In genomic region chr12:111036198-111036775, GRCm38 (mm10) we compare ENCODE assay signal across 18 mouse cellular contexts. TPM values are rescaled to one million over a fixed set of nuclear protein-coding genes. Genes with fewer than 3 reads are reported as not detected.
DNase-seq lines count a peak whose midpoint lies in the region; ATAC-seq and TF ChIP-seq lines count a peak whose summit lies in the region.
"Had no signal": no experiment of that assay in that cellular context is flagged by ENCODE, and none has a peak within 500 bp of the region (broad histone marks: within the 10 kb centered on the region; RNA-seq: fewer than 3 reads in every experiment).

No protein-coding gene starts in this region.

- no peak overlapping the region for H3K4me2 ChIP-seq in hindbrain, postnatal 0 days (ENCODE audit: low read depth, low read length)
- H3K4me2 ChIP-seq in liver, embryonic 15.5 days, result no peak overlapping the region
- H3K4me2 ChIP-seq: hindbrain, embryonic 15.5 days; midbrain, embryonic 12.5 days had no signal

- no peak overlapping the region for H3K9ac ChIP-seq in hindbrain, postnatal 0 days (replicated peaks; ENCODE audit: low read length)
- no peak overlapping the region for H3K9ac ChIP-seq in liver, embryonic 15.5 days
- H3K9ac ChIP-seq: hindbrain, embryonic 15.5 days; midbrain, embryonic 12.5 days had no signal

- DNase-seq in hindbrain, postnatal 0 days (ENCODE audit: low spot score), result no peak
- DNase-seq in hindbrain, embryonic 10.5 days (ENCODE audit: low spot score), result no peak
- DNase-seq in 416B (ENCODE audit: low read depth) (peak; percentile 47), G1E (ENCODE audit: low spot score) (no peak)
- DNase-seq in right cerebral cortex, postnatal 25 days, result no peak
- DNase-seq in spleen, postnatal 14 days (ENCODE audit: low spot score in 2 of 2), result no peak
- DNase-seq in left cerebral cortex, adult 18-20 months (ENCODE audit: low spot score in 2 of 2), result no peak
- DNase-seq: adrenal gland, postnatal 36 days; cerebellum, postnatal 14 days; heart, adult 18-20 months; heart, postnatal 14 days; kidney, adult 9 months; lung, postnatal 14 days; thymus, adult 18-20 months had no signal

- ATAC-seq in hindbrain, postnatal 0 days, result no peak
- ATAC-seq in G1E (ENCODE audit: extremely low read depth, insufficient number of reproducible peaks, low FRiP score, poor library complexity, severe bottlenecking), result no peak
- ATAC-seq in liver, embryonic 15.5 days (ENCODE audit: insufficient read depth), result no peak
- ATAC-seq: forebrain, embryonic 14.5 days had no signal

- no peaks in the 10 kb centered on the region for H3K36me3 ChIP-seq in hindbrain, postnatal 0 days (ENCODE audit: insufficient read depth, low read length)
- no peaks in the 10 kb centered on the region for H3K36me3 ChIP-seq in hindbrain, embryonic 10.5 days
- peaks cover 33% of the 10 kb centered on the region for H3K36me3 ChIP-seq in G1E (replicated peaks)
- H3K36me3 ChIP-seq in liver, embryonic 15.5 days (replicated peaks), result no peaks in the 10 kb centered on the region
- H3K36me3 ChIP-seq: hindbrain, embryonic 15.5 days; midbrain, embryonic 12.5 days had no signal

- 0 out of 2 replicates have a peak, but pooled peaks cover 4% of the 10 kb centered on the region for H3K4me1 ChIP-seq in hindbrain, postnatal 0 days (ENCODE audit: insufficient read depth, low read length)
- H3K4me1 ChIP-seq in hindbrain, embryonic 10.5 days (replicated peaks), result peaks cover 38% of the 10 kb centered on the region
- peaks cover 73% of the 10 kb centered on the region for H3K4me1 ChIP-seq in G1E (ENCODE audit: insufficient read depth, low read depth, low read length)
- H3K4me1 ChIP-seq in liver, embryonic 15.5 days (replicated peaks), result peaks cover 70% of the 10 kb centered on the region

- no peak overlapping the region for H3K27ac ChIP-seq in hindbrain, postnatal 0 days
- no peak overlapping the region for H3K27ac ChIP-seq in hindbrain, embryonic 10.5 days
- peak overlapping the region; percentile 61; the same call in 1 of the 2 replicates for H3K27ac ChIP-seq in liver, embryonic 15.5 days (replicated peaks)
- H3K27ac ChIP-seq: hindbrain, embryonic 15.5 days; midbrain, embryonic 12.5 days had no signal

- TF ChIP-seq CTCF in hindbrain, postnatal 0 days (IDR thresholded peaks at IDR 0.05; ENCODE audit: low read depth), result peak; percentile 17; the same call in 1 of the 2 replicates
- peak; percentile 32; the same call in 1 of the 2 replicates for TF ChIP-seq CTCF in G1E (IDR thresholded peaks at IDR 0.05; ENCODE audit: low read depth, low read length)

- no peaks in the 10 kb centered on the region for H3K27me3 ChIP-seq in hindbrain, postnatal 0 days (ENCODE audit: insufficient read depth, low read length)
- no peaks in the 10 kb centered on the region for H3K27me3 ChIP-seq in hindbrain, embryonic 10.5 days (ENCODE audit: insufficient read depth, poor library complexity, severe bottlenecking)
- H3K27me3 ChIP-seq in G1E (ENCODE audit: insufficient read depth, low read length), result no peaks in the 10 kb centered on the region
- H3K27me3 ChIP-seq in liver, embryonic 15.5 days, result no peaks in the 10 kb centered on the region
- H3K27me3 ChIP-seq: hindbrain, embryonic 15.5 days; midbrain, embryonic 12.5 days had no signal

- H3K4me3 ChIP-seq in hindbrain, postnatal 0 days (ENCODE audit: low read length), result no peak overlapping the region
- H3K4me3 ChIP-seq in hindbrain, embryonic 10.5 days, result no peak overlapping the region
- peak overlapping the region; percentile 68; the same call in 1 of the 2 replicates for H3K4me3 ChIP-seq in G1E (ENCODE audit: low read depth, low read length)
- no peak overlapping the region for H3K4me3 ChIP-seq in liver, embryonic 15.5 days (replicated peaks)
- H3K4me3 ChIP-seq: hindbrain, embryonic 15.5 days; midbrain, embryonic 12.5 days had no signal

- H3K9me3 ChIP-seq in hindbrain, postnatal 0 days (ENCODE audit: low read length), result no peaks in the 10 kb centered on the region
- no peaks in the 10 kb centered on the region for H3K9me3 ChIP-seq in hindbrain, embryonic 10.5 days
- H3K9me3 ChIP-seq in G1E (replicated peaks), result no peaks in the 10 kb centered on the region
- no peaks in the 10 kb centered on the region for H3K9me3 ChIP-seq in liver, embryonic 15.5 days (replicated peaks)
- H3K9me3 ChIP-seq: hindbrain, embryonic 15.5 days; midbrain, embryonic 12.5 days had no signal

RNA-seq across cellular contexts. Expression of gene Rcor1, which starts 2.9 kb away (rescaled TPM):
- total RNA-seq in hindbrain, postnatal 0 days (2014; rRNA removed), result 11.1 and 13.1 TPM in 2 replicates
- 3.0 and 3.1 TPM in 2 replicates for polyA plus RNA-seq in hindbrain, postnatal 0 days (2015; fragmentation: Nextera tagmentation; extraction: Ambion mirVana)
- polyA plus RNA-seq in hindbrain, embryonic 10.5 days (2016; fragmentation: Nextera tagmentation; extraction: Ambion mirVana), result 5.0 and 6.6 TPM in 2 replicates
- 304 and 341 TPM in 2 replicates for total RNA-seq in G1E (2014; fragmentation: Nextera tagmentation)
- total RNA-seq in G1E (2017), result 104 and 125 TPM in 2 replicates
- 84.4 and 93.1 TPM in 2 replicates for polyA plus RNA-seq in G1E (2012)
- polyA plus RNA-seq in liver, embryonic 15.5 days (2015; fragmentation: Nextera tagmentation; extraction: Ambion mirVana), result 4.6 and 5.1 TPM in 2 replicates
- total RNA-seq in left cerebral cortex, adult 18-20 months (2021), result 10 to 100 TPM; 16.4 to 18.9 TPM

RNA-seq across cellular contexts. Expression of gene Ankrd9, which starts 57.4 kb away (rescaled TPM):
- 14.3 and 21.1 TPM in 2 replicates for total RNA-seq in hindbrain, postnatal 0 days (2014; rRNA removed)
- 12.8 and 14.8 TPM in 2 replicates for polyA plus RNA-seq in hindbrain, postnatal 0 days (2015; fragmentation: Nextera tagmentation; extraction: Ambion mirVana)
- 16.2 and 16.6 TPM in 2 replicates for polyA plus RNA-seq in hindbrain, embryonic 10.5 days (2016; fragmentation: Nextera tagmentation; extraction: Ambion mirVana)
- total RNA-seq in G1E (2014; fragmentation: Nextera tagmentation), result 2.6 and 3.5 TPM in 2 replicates
- total RNA-seq in G1E (2017), result 7.5 and 16.0 TPM in 2 replicates
- 16.5 and 19.3 TPM in 2 replicates for polyA plus RNA-seq in G1E (2012)
- polyA plus RNA-seq in liver, embryonic 15.5 days (2015; fragmentation: Nextera tagmentation; extraction: Ambion mirVana), result 63.5 and 68.6 TPM in 2 replicates
- total RNA-seq in left cerebral cortex, adult 18-20 months (2021), result 10 to 100 TPM; 19.6 to 21.1 TPM

Comparison
In these comparisons a context has a peak if more than half of its experiments do, and no peak if none do; other contexts are left out.
1. RNA of gene Rcor1, which starts 2.9 kb away (polyA plus RNA-seq): 84.4 to 93.1 TPM in G1E; 5.0 to 6.6 TPM in hindbrain, embryonic 10.5 days, 4.6 to 5.1 TPM in liver, embryonic 15.5 days and 3.0 to 3.1 TPM in hindbrain, postnatal 0 days; every median in the first group is over 10 times any median in the second.